Comparison of ENCODE assay signal across 8 mouse cellular contexts in the genomic region with DNA sequence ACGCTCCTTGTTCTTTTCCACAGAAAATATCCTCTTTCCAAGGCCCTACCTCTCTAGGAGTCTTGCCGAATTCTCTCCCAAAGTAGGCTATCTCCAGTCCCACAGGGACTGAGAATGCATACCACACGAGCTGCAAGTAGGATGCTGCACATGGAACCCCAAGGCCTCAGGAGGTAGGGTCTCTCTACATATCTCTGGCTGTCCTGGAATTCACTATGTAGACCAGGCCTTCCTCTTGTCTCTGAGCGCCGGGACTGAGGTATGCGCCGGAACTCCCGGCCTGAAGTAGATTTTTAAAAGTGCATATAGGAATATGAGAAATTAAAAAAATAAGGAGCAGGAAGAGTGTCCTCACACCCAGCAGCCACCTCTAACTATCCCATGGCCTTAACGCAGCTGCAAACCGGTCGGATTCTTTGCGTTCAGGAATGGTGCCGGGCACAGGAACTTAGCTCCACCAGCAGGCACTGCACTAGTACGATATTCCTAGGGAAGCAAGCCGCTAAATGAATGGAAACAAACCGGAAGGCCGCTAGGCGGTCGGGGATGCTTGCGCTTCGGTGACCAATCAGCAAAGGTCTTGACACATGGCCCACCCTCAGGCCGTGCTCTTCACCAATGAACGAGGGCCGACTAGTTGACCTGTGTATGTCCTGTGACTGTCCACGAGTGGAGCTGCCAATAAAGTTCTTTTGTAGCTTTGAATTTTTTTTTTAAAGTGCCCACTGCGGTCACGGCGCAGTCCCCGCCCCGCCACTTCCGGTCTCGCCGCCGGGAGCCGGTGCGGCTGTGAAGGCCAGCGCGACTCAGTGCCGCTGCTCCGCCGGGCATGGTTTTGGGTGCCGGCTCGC. TPM values are rescaled to one million over a fixed set of nuclear protein-coding genes. Genes with fewer than 3 reads are reported as not detected.
DNase-seq lines count a peak whose midpoint lies in the region; ATAC-seq and TF ChIP-seq lines count a peak whose summit lies in the region.

A gene (plus strand): TSS at position 741 of the 851 bp plus-strand sequence.

- H3K27ac ChIP-seq in forebrain, embryonic 10.5 days = peak within 1 kb of the TSS; percentile 93
- peak within 1 kb of the TSS; percentile 90 for H3K27ac ChIP-seq in heart, embryonic 15.5 days
- peak within 1 kb of the TSS; percentile 94 for H3K27ac ChIP-seq in liver, embryonic 14.5 days
- peak within 1 kb of the TSS; percentile 62 for H3K27ac ChIP-seq in neural tube, embryonic 11.5 days (ENCODE audit: low read depth, low read length)
- H3K27ac ChIP-seq in stomach, postnatal 0 days (replicated peaks) = peak within 1 kb of the TSS; percentile 93

- H3K9ac ChIP-seq in heart, embryonic 15.5 days = peak within 1 kb of the TSS; percentile 99
- H3K9ac ChIP-seq in liver, embryonic 14.5 days (replicated peaks) = peak within 1 kb of the TSS; percentile 98
- H3K9ac ChIP-seq in neural tube, embryonic 11.5 days (ENCODE audit: low read length) = peak within 1 kb of the TSS; percentile 92
- peak within 1 kb of the TSS; percentile 87 for H3K9ac ChIP-seq in stomach, postnatal 0 days (ENCODE audit: low read length)

- peak; percentile 69 for TF ChIP-seq CTCF in liver, embryonic 14.5 days (IDR thresholded peaks at IDR 0.05; ENCODE audit: low read depth)
- peak; percentile 68 for TF ChIP-seq CTCF in stomach, postnatal 0 days (IDR thresholded peaks at IDR 0.05; ENCODE audit: low read depth)

- TF ChIP-seq EP300 in liver, embryonic 14.5 days (IDR thresholded peaks at IDR 0.05; ENCODE audit: low read depth) = peak; percentile 65
- peak; percentile 91 for TF ChIP-seq EP300 in stomach, postnatal 0 days (optimal IDR thresholded peaks at IDR 0.05)

- peak; percentile 82 for DNase-seq in CD8-positive naive resting alpha-beta T cell, adult 2 months (ENCODE audit: low read depth in 2 of 2, low spot score in 2 of 2)
- DNase-seq in c-Kit-positive CD71-negative TER-119-negative erythroid progenitor cells, embryonic 14.5 days (ENCODE audit: low read depth) = peak; percentile 88
- DNase-seq in forebrain, embryonic 10.5 days (ENCODE audit: extremely low spot score, low spot score) = peak; percentile 94
- DNase-seq in kidney, postnatal 25 days = peak; percentile 94 to 98
- DNase-seq in liver, embryonic 14.5 days (ENCODE audit: low read depth in 3 of 3, low spot score in 3 of 3) = peak; percentile 97
- DNase-seq in neural tube, embryonic 11.5 days (ENCODE audit: low spot score) = peak; percentile 95
- DNase-seq in stomach, postnatal 0 days (ENCODE audit: low spot score) = peak; percentile 93

- no peaks in the 10 kb centered on the region for H3K27me3 ChIP-seq in forebrain, embryonic 10.5 days (ENCODE audit: poor library complexity, severe bottlenecking)
- H3K27me3 ChIP-seq in heart, embryonic 15.5 days = no peaks in the 10 kb centered on the region
- H3K27me3 ChIP-seq in liver, embryonic 14.5 days (ENCODE audit: control insufficient read depth, insufficient read depth, low read length) = no peaks in the 10 kb centered on the region
- H3K27me3 ChIP-seq in neural tube, embryonic 11.5 days (ENCODE audit: control insufficient read depth, insufficient read depth, low read length) = no peaks in the 10 kb centered on the region
- H3K27me3 ChIP-seq in stomach, postnatal 0 days (ENCODE audit: control insufficient read depth, insufficient read depth, low read length) = no peaks in the 10 kb centered on the region

- H3K4me1 ChIP-seq in forebrain, embryonic 10.5 days = peaks cover 32% of the 10 kb centered on the region
- H3K4me1 ChIP-seq in heart, embryonic 15.5 days (replicated peaks) = peaks cover 36% of the 10 kb centered on the region
- H3K4me1 ChIP-seq in liver, embryonic 14.5 days (replicated peaks; ENCODE audit: control insufficient read depth in 2 of 2, insufficient read depth in 2 of 2, low read length in 1 of 2) = peaks cover 33 to 40% of the 10 kb centered on the region in 2 experiments
- H3K4me1 ChIP-seq in neural tube, embryonic 11.5 days (ENCODE audit: control insufficient read depth, insufficient read depth, low read length) = peaks cover 9% of the 10 kb centered on the region
- H3K4me1 ChIP-seq in stomach, postnatal 0 days (replicated peaks; ENCODE audit: control insufficient read depth, insufficient read depth) = peaks cover 9% of the 10 kb centered on the region

- peak; percentile 99 for ATAC-seq in heart, embryonic 15.5 days (replicated peaks; ENCODE audit: insufficient number of reproducible peaks, insufficient read depth, low FRiP score, low read depth)
- peak; percentile 92 for ATAC-seq in liver, embryonic 14.5 days (ENCODE audit: insufficient read depth)
- ATAC-seq in neural tube, embryonic 11.5 days (ENCODE audit: insufficient read depth, low FRiP score, low TSS enrichment) = peak; percentile 99
- peak; percentile 99 for ATAC-seq in stomach, postnatal 0 days (ENCODE audit: low FRiP score, low TSS enrichment)

- no peaks in the 10 kb centered on the region for H3K9me3 ChIP-seq in forebrain, embryonic 10.5 days
- no peaks in the 10 kb centered on the region for H3K9me3 ChIP-seq in heart, embryonic 15.5 days (replicated peaks)
- H3K9me3 ChIP-seq in liver, embryonic 14.5 days (ENCODE audit: control insufficient read depth, low read length) = no peaks in the 10 kb centered on the region
- H3K9me3 ChIP-seq in neural tube, embryonic 11.5 days (ENCODE audit: control insufficient read depth, low read length) = no peaks in the 10 kb centered on the region
- no peaks in the 10 kb centered on the region for H3K9me3 ChIP-seq in stomach, postnatal 0 days (ENCODE audit: control insufficient read depth, low read length)

- under 1% methylated on average over 43 of the region's 43 CpGs for WGBS in forebrain, embryonic 10.5 days
- under 1% methylated on average over 43 of the region's 43 CpGs for WGBS in heart, embryonic 15.5 days
- under 1% methylated on average over 43 of the region's 43 CpGs for WGBS in liver, embryonic 14.5 days (ENCODE audit: insufficient replicate concordance)
- under 1% methylated on average over 43 of the region's 43 CpGs for WGBS in neural tube, embryonic 11.5 days
- 2% methylated on average over 43 of the region's 43 CpGs for WGBS in stomach, postnatal 0 days

- H3K4me2 ChIP-seq in heart, embryonic 15.5 days = peak within 1 kb of the TSS; percentile 77
- H3K4me2 ChIP-seq in liver, embryonic 14.5 days (ENCODE audit: low read depth) = peak within 1 kb of the TSS; percentile 91
- peak within 1 kb of the TSS; percentile 86 for H3K4me2 ChIP-seq in neural tube, embryonic 11.5 days (ENCODE audit: low read depth)
- peak within 1 kb of the TSS; percentile 69 for H3K4me2 ChIP-seq in stomach, postnatal 0 days (replicated peaks; ENCODE audit: low read depth)

- H3K4me3 ChIP-seq in forebrain, embryonic 10.5 days = peak within 1 kb of the TSS; percentile 100
- peak within 1 kb of the TSS; percentile 95 for H3K4me3 ChIP-seq in heart, embryonic 15.5 days
- H3K4me3 ChIP-seq in liver, embryonic 14.5 days (ENCODE audit: insufficient read depth in 1 of 2, low read depth in 2 of 2, low read length in 2 of 2) = peak within 1 kb of the TSS; percentile 95 to 99
- H3K4me3 ChIP-seq in neural tube, embryonic 11.5 days (ENCODE audit: low read depth, low read length) = peak within 1 kb of the TSS; percentile 98
- peak within 1 kb of the TSS; percentile 93 for H3K4me3 ChIP-seq in stomach, postnatal 0 days (ENCODE audit: low read depth, low read length)

- peaks cover 8% of the 10 kb centered on the region for H3K36me3 ChIP-seq in forebrain, embryonic 10.5 days (replicated peaks)
- no peaks in the 10 kb centered on the region for H3K36me3 ChIP-seq in heart, embryonic 15.5 days
- peaks cover 2% of the 10 kb centered on the region; the same call in 1 of the 2 replicates for H3K36me3 ChIP-seq in liver, embryonic 14.5 days (replicated peaks; ENCODE audit: control insufficient read depth, insufficient read depth, low read depth)
- H3K36me3 ChIP-seq in neural tube, embryonic 11.5 days (ENCODE audit: control insufficient read depth, insufficient read depth, low read length) = no peaks in the 10 kb centered on the region; the same call in 1 of the 2 replicates
- H3K36me3 ChIP-seq in stomach, postnatal 0 days (ENCODE audit: control insufficient read depth, insufficient read depth, low read length) = peaks cover 3% of the 10 kb centered on the region; the same call in 1 of the 2 replicates

RNA-seq across cellular contexts. Expression of the gene that starts here (rescaled TPM):
- polyA plus RNA-seq in forebrain, embryonic 10.5 days (2016; fragmentation: Nextera tagmentation; extraction: Ambion mirVana) = 95.3 and 99.9 TPM in 2 replicates
- polyA plus RNA-seq in heart, embryonic 15.5 days (2015; fragmentation: Nextera tagmentation; extraction: Ambion mirVana) = 60.4 and 65.0 TPM in 2 replicates
- 31.0 and 41.1 TPM in 2 replicates for polyA plus RNA-seq in liver, embryonic 14.5 days (2012; rRNA removed)
- 58.3 and 61.1 TPM in 2 replicates for polyA plus RNA-seq in liver, embryonic 14.5 days (2014; fragmentation: Nextera tagmentation; extraction: Ambion mirVana)
- 86.8 and 89.1 TPM in 2 replicates for polyA plus RNA-seq in neural tube, embryonic 11.5 days (2014; fragmentation: Nextera tagmentation; extraction: Ambion mirVana)
- 56.9 and 61.7 TPM in 2 replicates for polyA plus RNA-seq in stomach, postnatal 0 days (2015; fragmentation: Nextera tagmentation; extraction: Ambion mirVana)

Comparison
In these comparisons a context has a peak if more than half of its experiments do, and no peak if none do; other contexts are left out.
1. Peak in every context shown above with its lines: DNase-seq, ATAC-seq, H3K4me3 ChIP-seq and H3K27ac ChIP-seq.